Mouse (Mus musculus) layer of hippocampus, postnatal 36 days (tissue): ENCODE measurements at regions not wholly inside any gene's neighbourhood (a gene's known extent, or its start where the extent isn't known, plus 50 kb on each side); places are given as distances from the start of the nearest gene placed in this dataset.
"Not testable (repeated sequence)": the region's sequence is repeated elsewhere in the genome, so short reads cannot be mapped to it uniquely, and the experiment has no call there.

Source experiments
- DNase-seq, 2 experiments: peaks; one replicate each; pipeline ENCODE4 v3.0.0; 2022

DNA sequence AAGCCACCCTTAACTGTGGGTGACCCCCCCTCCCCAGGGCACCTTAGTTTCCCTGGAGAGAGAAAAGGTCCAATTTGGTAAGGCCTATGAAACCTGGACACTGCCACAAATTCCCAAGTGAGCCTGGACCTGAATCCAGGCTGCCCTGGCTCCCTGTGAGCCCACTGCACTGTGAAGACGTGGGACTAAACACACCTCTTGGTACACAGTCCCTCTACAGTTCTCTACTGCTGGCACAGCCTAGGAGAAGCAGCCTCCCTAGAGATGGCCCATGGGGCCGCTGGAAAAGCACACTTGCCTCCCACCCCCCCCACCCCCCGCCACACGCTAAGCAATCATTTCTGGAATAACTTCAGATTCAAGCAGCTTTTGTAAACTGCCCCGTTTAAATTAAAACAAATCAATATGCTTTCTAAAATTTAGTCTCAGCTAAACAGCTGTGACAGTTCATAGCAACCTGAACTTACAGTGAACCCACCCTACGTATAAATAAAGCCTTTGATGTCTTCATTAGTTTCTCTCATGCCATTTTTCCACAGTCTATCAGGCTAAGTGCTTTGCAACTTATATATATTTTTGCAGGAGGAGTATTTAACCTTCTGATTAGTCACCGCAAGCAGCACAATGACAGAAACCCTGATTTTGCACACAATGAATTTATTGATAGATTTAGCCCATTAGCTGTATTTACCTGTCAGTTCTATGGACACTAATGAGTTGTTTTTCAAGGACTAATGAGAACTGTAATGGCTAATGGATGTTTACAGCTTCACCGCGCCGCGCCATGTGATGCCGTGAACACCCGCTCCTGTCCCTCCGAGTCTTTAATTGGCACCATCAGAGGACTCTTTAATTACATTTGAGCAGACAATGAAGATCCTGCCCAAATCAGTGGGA, 215.3 kb downstream of the 3100002H09Rik start:
- DNase-seq = no peak

- DNase-seq = no peak
These were observed 217.0 kb downstream of the 3100002H09Rik start for GRCm38 (mm10) chr4:124393595-124393994.

GRCm38 (mm10) chr4:124389067-124389466, 221.5 kb downstream of the 3100002H09Rik start:
- DNase-seq = no peak

GRCm38 (mm10) chr4:124385106-124386055, 225.2 kb downstream of the 3100002H09Rik start:
- no peak for DNase-seq

GRCm38 (mm10) chr4:124376504-124376903, 234.1 kb downstream of the 3100002H09Rik start:
- DNase-seq = no peak

GRCm38 (mm10) chr4:124375581-124375980, 235.0 kb downstream of the 3100002H09Rik start:
- DNase-seq = no peak

- DNase-seq = no peak
These were observed 241.8 kb downstream of the 3100002H09Rik start for GRCm38 (mm10) chr4:124368831-124369230.

DNA sequence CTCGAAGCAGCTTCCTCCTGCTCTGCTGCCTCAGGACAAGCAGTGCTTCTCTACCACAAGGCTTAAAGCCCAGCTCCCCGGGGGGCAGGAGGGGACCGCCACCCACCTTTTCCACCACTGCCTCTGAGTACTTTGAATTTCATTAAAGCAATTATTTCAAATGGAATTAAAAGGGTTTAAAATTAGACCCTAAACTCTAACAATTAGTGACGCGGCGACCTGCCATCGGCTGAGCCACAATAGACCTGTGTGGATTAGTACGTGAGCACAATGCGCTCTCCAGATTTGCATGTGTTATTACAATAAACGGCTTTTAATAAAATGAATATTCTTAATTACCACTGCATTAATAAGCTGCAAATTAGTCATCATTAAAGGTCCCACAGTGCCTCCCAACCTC, 242.5 kb downstream of the 3100002H09Rik start:
- DNase-seq = no peak

- no peak for DNase-seq
These were observed 250.1 kb downstream of the 3100002H09Rik start for GRCm38 (mm10) chr4:124360578-124360908.

GRCm38 (mm10) chr4:124359707-124360577, 250.7 kb downstream of the 3100002H09Rik start:
- no peak for DNase-seq

- DNase-seq = not testable (repeated sequence)
These were observed 252.1 kb downstream of the 3100002H09Rik start for GRCm38 (mm10) chr4:124358456-124358855.

DNA sequence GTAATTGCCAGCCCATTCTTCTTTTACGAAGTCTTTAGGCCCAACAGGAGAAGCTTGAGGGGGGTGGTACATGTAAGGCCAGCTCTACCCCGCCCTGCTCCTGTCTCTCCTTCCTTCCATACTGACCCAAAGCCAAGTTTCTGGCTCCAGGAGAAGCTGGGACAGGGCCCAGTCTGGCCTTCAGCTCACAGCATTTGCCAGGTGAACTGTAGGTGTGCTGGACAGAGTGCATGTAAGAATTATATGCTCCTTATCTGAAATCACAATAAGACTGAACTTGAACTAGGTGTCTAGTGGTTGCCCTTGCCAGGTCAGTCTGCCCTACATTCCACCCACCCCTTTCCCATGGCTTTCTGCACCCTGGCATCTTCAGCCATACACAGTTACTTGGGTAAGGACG, 260.2 kb downstream of the 3100002H09Rik start:
- no peak for DNase-seq

GRCm38 (mm10) chr4:124349610-124350295, 260.9 kb downstream of the 3100002H09Rik start:
- DNase-seq = no peak

- DNase-seq = no peak
These were observed 261.5 kb downstream of the 3100002H09Rik start for GRCm38 (mm10) chr4:124349055-124349454.

DNA sequence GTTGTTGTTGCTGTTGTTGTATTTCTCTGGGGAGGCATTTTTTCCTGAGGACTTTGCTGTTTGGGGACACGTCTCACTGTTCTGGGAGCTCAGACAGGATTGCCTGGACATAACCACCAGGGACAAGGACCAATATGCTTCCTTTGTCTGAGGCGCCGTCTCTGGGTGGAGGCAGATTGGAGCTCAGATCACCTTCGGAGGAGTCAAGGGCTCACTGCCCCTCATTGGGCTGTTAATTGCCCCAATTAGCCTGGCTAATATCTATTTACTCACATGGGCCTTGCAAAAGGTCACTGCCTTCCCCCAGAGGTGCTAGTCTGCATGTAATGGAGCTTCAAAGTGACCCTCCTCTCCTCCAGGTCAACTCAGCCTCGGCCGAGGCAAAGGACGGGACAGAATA, 270.5 kb downstream of the 3100002H09Rik start:
- DNase-seq = no peak

- no peak for DNase-seq
These were observed 274.9 kb downstream of the 3100002H09Rik start for GRCm38 (mm10) chr4:124335726-124336125.

DNA sequence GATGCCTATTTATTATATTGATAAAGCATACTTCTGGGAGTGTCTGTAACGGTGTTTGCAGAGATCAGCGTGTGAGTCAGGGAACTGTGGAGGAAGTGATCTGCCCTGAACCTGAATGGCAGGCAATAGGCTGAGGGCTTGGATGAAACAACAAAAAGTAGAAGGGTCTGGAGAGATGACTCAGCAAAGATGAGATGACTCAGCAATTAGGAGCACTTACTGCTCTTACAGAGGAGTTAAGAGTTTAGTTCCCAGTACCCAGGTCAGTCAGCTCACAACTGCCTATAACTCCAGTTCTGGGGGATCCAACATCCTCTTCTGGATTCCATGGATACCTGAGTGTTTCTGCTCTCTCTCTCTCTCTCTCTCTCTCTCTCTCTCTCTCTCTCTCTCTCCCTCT, 277.6 kb downstream of the 3100002H09Rik start:
- DNase-seq = no peak

- no peak for DNase-seq
These were observed 278.2 kb downstream of the 3100002H09Rik start for GRCm38 (mm10) chr4:124332416-124332815.

DNA sequence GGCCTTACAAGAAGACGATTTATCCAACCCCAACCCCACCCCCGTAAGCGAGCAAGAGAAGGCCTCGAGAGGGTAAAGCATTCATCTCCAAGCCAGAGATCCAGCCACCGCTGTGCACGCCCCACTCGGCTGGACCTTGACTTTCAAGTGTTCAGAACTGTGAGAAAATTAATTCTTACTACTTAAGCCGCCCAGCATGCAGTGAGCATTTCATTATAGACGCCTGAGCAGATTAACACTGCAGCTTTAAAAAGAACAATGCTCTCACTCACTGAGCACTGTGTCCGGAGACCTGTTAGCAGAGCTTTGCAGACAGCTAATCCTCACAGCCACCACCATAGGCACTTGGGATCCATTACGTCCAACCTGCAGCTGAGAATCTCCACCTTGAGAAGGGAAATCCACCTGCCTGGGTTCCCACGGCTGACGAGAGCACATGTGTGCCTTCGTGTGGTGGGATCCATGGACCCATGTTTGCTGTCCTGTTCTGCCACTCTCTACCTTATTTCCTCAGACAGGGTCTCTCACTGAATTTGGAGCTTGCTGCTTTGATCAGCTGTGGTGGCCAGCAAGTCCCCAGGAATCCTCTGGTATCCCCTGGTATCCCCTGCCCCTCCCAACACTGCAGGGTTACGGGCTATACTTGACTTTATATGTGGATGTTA, 281.4 kb downstream of the 3100002H09Rik start:
- DNase-seq = no peak

DNA sequence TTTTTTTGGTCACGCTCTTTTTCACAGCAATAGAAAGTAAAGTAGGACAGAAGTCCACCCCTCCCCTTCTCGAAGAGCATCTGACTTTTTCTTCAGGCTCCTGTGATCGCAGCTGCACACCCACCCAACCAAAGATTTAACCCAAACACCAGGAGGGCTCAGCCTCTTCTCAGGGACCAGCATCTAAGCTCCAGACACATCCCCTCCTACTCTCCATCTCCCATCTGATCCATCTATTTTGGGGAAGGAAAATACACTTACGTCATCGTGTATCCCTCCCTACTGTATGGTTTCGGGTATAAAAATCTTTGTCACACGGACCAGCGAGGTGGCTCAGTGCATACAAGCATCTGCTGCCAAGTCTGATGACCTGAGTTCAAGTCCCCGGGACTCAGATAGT, 284.3 kb downstream of the 3100002H09Rik start:
- peak in 1 of 2 experiments; percentile 13 for DNase-seq

DNA sequence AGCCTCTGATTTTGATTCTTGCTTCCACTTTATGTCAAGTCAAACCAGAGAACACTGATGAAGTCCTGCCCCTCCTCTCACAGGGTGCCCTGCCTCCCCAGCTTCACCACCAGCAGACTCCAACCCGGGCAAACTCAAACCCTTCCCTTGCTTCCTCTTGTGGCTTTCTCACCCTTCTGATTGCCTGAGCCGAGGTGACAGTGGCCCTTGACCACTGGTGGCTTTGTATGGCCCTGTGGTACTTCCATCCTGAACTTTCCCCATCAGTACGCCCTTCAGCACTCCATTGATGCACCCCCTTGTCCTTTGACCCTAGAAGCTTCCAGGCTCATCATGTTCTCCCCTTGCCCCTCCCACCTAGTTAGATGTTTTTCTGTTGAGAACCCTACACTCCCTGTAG, 287.0 kb downstream of the 3100002H09Rik start:
- no peak for DNase-seq
